Mouse (Mus musculus) thymus, adult 2 months (tissue): ENCODE data around the gene Agbl5.

Source experiments
- CTCF ChIP-seq: fragments of 200-500 bp; IDR thresholded peaks from 2 replicates; pipeline ENCODE4 v1.5.1; 2012; ENCODE audit warnings: mild to moderate bottlenecking, control low read depth, low read length, moderate library complexity, borderline replicate concordance; ENCODE audit not compliant: control insufficient read depth, poor library complexity, insufficient read depth; ENCODE audit errors: extremely low read depth
- POLR2A ChIP-seq: fragments of 200-500 bp; IDR thresholded peaks from 2 replicates; pipeline ENCODE4 v1.6.1; 2012; ENCODE audit warnings: mild to moderate bottlenecking, low read length, control low read depth, moderate library complexity; ENCODE audit not compliant: control insufficient read depth, poor library complexity, insufficient read depth; ENCODE audit errors: extremely low read depth

- TF ChIP-seq CTCF (peak; percentile 94), POLR2A (no peak)
These were observed 33.0 kb downstream of the Agbl5 start, which contains the start of gene Khk for GRCm38 (mm10) chr5:30921256-30922033.
